Mouse (Mus musculus): ENCODE data around the gene Vmn1r29.
"Not testable (repeated sequence)": the region's sequence is repeated elsewhere in the genome, so short reads cannot be mapped to it uniquely, and the experiment has no call there.

The Vmn1r29 gene

DNA sequence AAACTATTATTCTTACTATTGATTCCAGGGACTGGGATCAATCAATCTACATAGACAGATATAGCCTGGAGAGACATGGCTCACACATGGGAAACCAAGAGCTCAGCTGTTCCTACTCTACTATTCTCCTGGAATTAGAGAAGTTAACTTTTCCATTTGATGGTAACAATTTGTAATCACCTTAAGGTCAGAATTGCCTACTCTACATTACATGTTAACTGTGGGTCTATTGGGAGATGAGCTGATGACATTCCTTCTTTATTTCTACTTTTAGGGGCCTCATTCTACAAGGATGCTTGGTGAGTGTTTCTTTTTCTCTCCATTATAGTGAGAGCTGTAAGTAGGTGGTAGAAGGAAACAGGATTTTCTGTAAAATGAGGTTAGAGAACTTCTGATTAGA, at the start of gene Vmn1r29:
Gene Vmn1r29, plus strand, starts transcription at position 301 of the 400 bp plus-strand sequence.
- DNase-seq (ENCODE audit: low spot score), result no peak

GRCm38 (mm10) chr6:58261737-58262136, 39.6 kb upstream of the Vmn1r29 start, which contains the start of gene Vmn1r28:
Vmn1r28 (plus strand) TSS chr6:58262037.
- DNase-seq (ENCODE audit: low spot score), result no peak

DNA sequence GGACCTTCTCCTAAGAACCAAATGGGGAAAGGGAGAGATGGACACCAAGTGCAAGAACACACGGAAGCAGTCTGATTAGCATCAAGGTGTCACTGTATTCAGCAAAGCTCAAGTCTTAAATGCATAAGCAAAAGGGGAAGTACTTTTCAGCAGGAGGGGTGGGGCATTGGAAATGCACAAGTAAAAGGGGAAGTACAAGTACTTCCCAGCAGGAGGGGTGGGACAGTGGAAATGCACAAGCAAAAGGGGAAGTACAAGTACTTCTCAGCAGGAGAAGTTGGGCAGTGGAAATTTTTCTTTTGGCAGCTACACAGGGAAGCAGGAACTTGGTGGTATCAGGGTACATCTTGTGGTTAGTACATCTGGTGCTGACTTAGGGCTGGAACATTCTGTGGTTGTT, 21.7 kb upstream of the Vmn1r29 start:
- DNase-seq (ENCODE audit: low spot score), result not testable (repeated sequence)

DNA sequence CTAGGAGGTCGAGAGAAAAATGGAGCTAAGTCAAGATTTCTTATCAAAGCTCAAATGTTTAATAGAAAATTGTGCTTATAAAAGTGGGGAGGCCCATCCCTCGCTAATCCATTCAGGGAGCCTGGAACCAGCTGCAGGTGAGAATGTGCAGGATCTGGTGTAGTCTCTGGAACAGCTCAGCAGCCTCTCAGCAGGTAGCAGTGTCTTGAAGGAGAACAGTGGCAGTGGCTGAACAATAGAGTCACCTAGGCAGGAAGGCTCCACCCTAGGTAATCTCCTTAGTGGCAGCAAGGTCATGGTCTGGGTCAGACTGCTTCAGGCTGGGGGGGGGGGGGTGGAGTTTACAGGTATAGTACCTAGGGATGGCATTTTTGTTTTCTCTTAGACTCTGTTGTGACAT, 9.1 kb upstream of the Vmn1r29 start:
- DNase-seq (ENCODE audit: low spot score), result no peak

GRCm38 (mm10) chr6:58298511-58298910, 2.8 kb upstream of the Vmn1r29 start:
- DNase-seq (ENCODE audit: low spot score), result not testable (repeated sequence)

- DNase-seq (ENCODE audit: low spot score), result not testable (repeated sequence)
Observed at GRCm38 (mm10) chr6:58330686-58331085, 29.3 kb downstream of the Vmn1r29 start.

Measured in layer of hippocampus, adult 9-10 months (tissue).